11 mouse cellular contexts compared by ENCODE assay signal in genomic region chr5:77581702-77582101, GRCm38 (mm10).
DNase-seq lines count a peak whose midpoint lies in the region; ATAC-seq and TF ChIP-seq lines count a peak whose summit lies in the region.
"Had no signal": no experiment of that assay in that cellular context is flagged by ENCODE, and none has a peak within 500 bp of the region (broad histone marks: within the 10 kb centered on the region; RNA-seq: fewer than 3 reads in every experiment).

No protein-coding gene starts in this region.

- no peaks in the 10 kb centered on the region for H3K9me3 ChIP-seq in hindbrain, embryonic 10.5 days
- H3K9me3 ChIP-seq in hindbrain, embryonic 11.5 days (ENCODE audit: control insufficient read depth, low read length): no peaks in the 10 kb centered on the region
- H3K9me3 ChIP-seq in neural tube, embryonic 12.5 days: no peaks in the 10 kb centered on the region
- no peaks in the 10 kb centered on the region for H3K9me3 ChIP-seq in hindbrain, embryonic 16.5 days (ENCODE audit: control insufficient read depth, low read length)
- H3K9me3 ChIP-seq in neural tube, embryonic 15.5 days (replicated peaks): no peaks in the 10 kb centered on the region
- no peaks in the 10 kb centered on the region for H3K9me3 ChIP-seq in intestine, postnatal 0 days (ENCODE audit: control insufficient read depth)

- no peak for TF ChIP-seq CTCF in intestine, postnatal 0 days (IDR thresholded peaks at IDR 0.05; ENCODE audit: low read depth)

- H3K4me3 ChIP-seq in hindbrain, embryonic 10.5 days: no peak overlapping the region
- no peak overlapping the region for H3K4me3 ChIP-seq in hindbrain, embryonic 11.5 days (ENCODE audit: low read depth, low read length)
- no peak overlapping the region for H3K4me3 ChIP-seq in neural tube, embryonic 12.5 days
- H3K4me3 ChIP-seq in hindbrain, embryonic 16.5 days (ENCODE audit: low read length): no peak overlapping the region
- no peak overlapping the region for H3K4me3 ChIP-seq in neural tube, embryonic 15.5 days (replicated peaks)
- H3K4me3 ChIP-seq in intestine, postnatal 0 days (ENCODE audit: low read depth, low read length): no peak overlapping the region

- H3K27ac ChIP-seq in hindbrain, embryonic 10.5 days: peak overlapping the region; percentile 66
- no peak overlapping the region for H3K27ac ChIP-seq in hindbrain, embryonic 11.5 days (ENCODE audit: low read depth, low read length)
- H3K27ac ChIP-seq in neural tube, embryonic 12.5 days: no peak overlapping the region
- no peak overlapping the region for H3K27ac ChIP-seq in hindbrain, embryonic 16.5 days (ENCODE audit: low read depth, low read length)
- peak overlapping the region; percentile 28; the same call in 1 of the 2 replicates for H3K27ac ChIP-seq in neural tube, embryonic 15.5 days (replicated peaks)
- no peak overlapping the region for H3K27ac ChIP-seq in intestine, postnatal 0 days (ENCODE audit: low read depth, low read length)
- H3K27ac ChIP-seq: liver, embryonic 14.5 days had no signal

- DNase-seq in hindbrain, embryonic 10.5 days (ENCODE audit: low spot score): no peak
- DNase-seq in hindbrain, embryonic 11.5 days (ENCODE audit: low spot score): no peak
- DNase-seq in neural tube, embryonic 10.5 days (ENCODE audit: extremely low spot score, low spot score): no peak
- no peak for DNase-seq in layer of hippocampus, adult 9-10 months (ENCODE audit: low spot score)
- DNase-seq: thymus, adult 18-20 months had no signal

- no peaks in the 10 kb centered on the region for H3K27me3 ChIP-seq in hindbrain, embryonic 10.5 days (ENCODE audit: insufficient read depth, poor library complexity, severe bottlenecking)
- H3K27me3 ChIP-seq in hindbrain, embryonic 11.5 days (ENCODE audit: control insufficient read depth, insufficient read depth, low read length): no peaks in the 10 kb centered on the region
- H3K27me3 ChIP-seq in neural tube, embryonic 12.5 days (replicated peaks): no peaks in the 10 kb centered on the region
- H3K27me3 ChIP-seq in hindbrain, embryonic 16.5 days (replicated peaks; ENCODE audit: control insufficient read depth, insufficient read depth, low read length): no peaks in the 10 kb centered on the region
- no peaks in the 10 kb centered on the region for H3K27me3 ChIP-seq in neural tube, embryonic 15.5 days (replicated peaks)
- no peaks in the 10 kb centered on the region for H3K27me3 ChIP-seq in intestine, postnatal 0 days (replicated peaks; ENCODE audit: control insufficient read depth, insufficient read depth, low read length)

- no peak overlapping the region for H3K9ac ChIP-seq in hindbrain, embryonic 11.5 days (ENCODE audit: low read depth, low read length)
- no peak overlapping the region for H3K9ac ChIP-seq in neural tube, embryonic 12.5 days
- H3K9ac ChIP-seq in hindbrain, embryonic 16.5 days (ENCODE audit: low read depth, low read length): no peak overlapping the region
- no peak overlapping the region for H3K9ac ChIP-seq in neural tube, embryonic 15.5 days (replicated peaks)
- no peak overlapping the region for H3K9ac ChIP-seq in intestine, postnatal 0 days (ENCODE audit: low read depth, low read length)
- H3K9ac ChIP-seq: liver, embryonic 14.5 days had no signal

- 73% methylated on average over 6 of the region's 6 CpGs for WGBS in hindbrain, embryonic 10.5 days
- 69% methylated on average over 6 of the region's 6 CpGs for WGBS in hindbrain, embryonic 11.5 days
- WGBS in neural tube, embryonic 12.5 days: 25% methylated on average over 6 of the region's 6 CpGs
- 39% methylated on average over 6 of the region's 6 CpGs for WGBS in hindbrain, embryonic 16.5 days
- 15% methylated on average over 6 of the region's 6 CpGs for WGBS in neural tube, embryonic 15.5 days
- 66% methylated on average over 6 of the region's 6 CpGs for WGBS in intestine, postnatal 0 days

- peaks cover 24% of the 10 kb centered on the region for H3K4me1 ChIP-seq in hindbrain, embryonic 10.5 days (replicated peaks)
- no peaks in the 10 kb centered on the region for H3K4me1 ChIP-seq in hindbrain, embryonic 11.5 days (replicated peaks; ENCODE audit: control insufficient read depth, insufficient read depth, low read length)
- peaks cover 22% of the 10 kb centered on the region for H3K4me1 ChIP-seq in neural tube, embryonic 12.5 days
- H3K4me1 ChIP-seq in hindbrain, embryonic 16.5 days (ENCODE audit: control insufficient read depth, insufficient read depth, low read depth, low read length): peaks cover 8% of the 10 kb centered on the region
- peaks cover 23% of the 10 kb centered on the region for H3K4me1 ChIP-seq in neural tube, embryonic 15.5 days
- H3K4me1 ChIP-seq in intestine, postnatal 0 days (replicated peaks; ENCODE audit: control insufficient read depth, insufficient read depth, low read length): no peaks in the 10 kb centered on the region

- no peak for ATAC-seq in hindbrain, embryonic 11.5 days (ENCODE audit: low FRiP score)
- no peak for ATAC-seq in neural tube, embryonic 12.5 days (ENCODE audit: low FRiP score, low read depth)
- no peak for ATAC-seq in hindbrain, embryonic 16.5 days
- ATAC-seq in neural tube, embryonic 15.5 days (ENCODE audit: low FRiP score): no peak
- ATAC-seq in intestine, postnatal 0 days: no peak
- ATAC-seq: CD4-positive, CD25-positive, alpha-beta regulatory T cell, adult 4 months had no signal

- no peak overlapping the region for H3K4me2 ChIP-seq in hindbrain, embryonic 11.5 days (replicated peaks; ENCODE audit: low read depth, low read length)
- peak overlapping the region; percentile 41; the same call in 1 of the 2 replicates for H3K4me2 ChIP-seq in neural tube, embryonic 12.5 days (replicated peaks)
- H3K4me2 ChIP-seq in hindbrain, embryonic 16.5 days (ENCODE audit: low read length): 0 out of 2 replicates have a peak overlapping the region, but pooled peaks have one; percentile 25
- H3K4me2 ChIP-seq in neural tube, embryonic 15.5 days: peak overlapping the region; percentile 25; the same call in 1 of the 2 replicates
- H3K4me2 ChIP-seq in intestine, postnatal 0 days (replicated peaks; ENCODE audit: low read depth): no peak overlapping the region

- H3K36me3 ChIP-seq in hindbrain, embryonic 10.5 days: no peaks in the 10 kb centered on the region
- no peaks in the 10 kb centered on the region for H3K36me3 ChIP-seq in hindbrain, embryonic 11.5 days (ENCODE audit: control insufficient read depth, insufficient read depth, low read length)
- H3K36me3 ChIP-seq in neural tube, embryonic 12.5 days: no peaks in the 10 kb centered on the region
- no peaks in the 10 kb centered on the region for H3K36me3 ChIP-seq in hindbrain, embryonic 16.5 days (ENCODE audit: control insufficient read depth, insufficient read depth, low read length)
- H3K36me3 ChIP-seq in neural tube, embryonic 15.5 days: no peaks in the 10 kb centered on the region
- H3K36me3 ChIP-seq in intestine, postnatal 0 days (ENCODE audit: control insufficient read depth, insufficient read depth): no peaks in the 10 kb centered on the region

Comparison
In these comparisons a context has a peak if more than half of its experiments do, and no peak if none do; other contexts are left out.
1. H3K27ac ChIP-seq: peak in hindbrain, embryonic 10.5 days (single experiment) and neural tube, embryonic 15.5 days (single experiment); none in hindbrain, embryonic 11.5 days (single experiment), neural tube, embryonic 12.5 days (single experiment), hindbrain, embryonic 16.5 days (single experiment) and intestine, postnatal 0 days (single experiment).
2. H3K4me2 ChIP-seq: peak in neural tube, embryonic 12.5 days (single experiment), hindbrain, embryonic 16.5 days (single experiment) and neural tube, embryonic 15.5 days (single experiment); none in hindbrain, embryonic 11.5 days (single experiment) and intestine, postnatal 0 days (single experiment).